Mouse (Mus musculus) kidney, adult 2 months (tissue): ENCODE data around the gene Odf3l2. TPM values are rescaled to one million over a fixed set of nuclear protein-coding genes. Genes with fewer than 3 reads are reported as not detected.

Experiments
- DNase-seq: peaks from one replicate; pipeline ENCODE4 v3.0.0; 2021
- H3K27ac ChIP-seq: fragments of 200-500 bp; 2 replicates; pipeline ENCODE4 v1.5.1; 2012; ENCODE audit warnings: low read depth, low read length, control low read depth, inconsistent platforms; ENCODE audit not compliant: insufficient read depth
- H3K27me3 ChIP-seq: fragments of 200-500 bp; replicated peaks from 2 replicates; pipeline ENCODE4 v1.6.1; 2012; ENCODE audit warnings: mild to moderate bottlenecking, moderate library complexity, low read length, inconsistent platforms; ENCODE audit not compliant: control insufficient read depth, insufficient read depth
- H3K36me3 ChIP-seq: fragments of 200-500 bp; 2 replicates; pipeline ENCODE4 v1.6.1; 2012; ENCODE audit warnings: mild to moderate bottlenecking, moderate library complexity, low read length, inconsistent platforms; ENCODE audit not compliant: control insufficient read depth, insufficient read depth
- H3K4me1 ChIP-seq: fragments of 200-500 bp; 2 replicates; pipeline ENCODE4 v1.6.1; 2011; ENCODE audit warnings: low read length; ENCODE audit not compliant: control insufficient read depth, insufficient read depth
- H3K4me3 ChIP-seq: fragments of 200-500 bp; 2 replicates; pipeline ENCODE4 v1.5.1; 2011; ENCODE audit warnings: mild to moderate bottlenecking, low read depth, low read length, control low read depth; ENCODE audit not compliant: insufficient read depth
- CTCF ChIP-seq: fragments of 200-500 bp; conservative IDR thresholded peaks from 2 replicates; pipeline ENCODE4 v1.5.1; 2011; ENCODE audit warnings: low read depth, mild to moderate bottlenecking, control low read depth, low read length, moderate library complexity, mixed read lengths; ENCODE audit not compliant: insufficient read depth, insufficient read length
- POLR2A ChIP-seq: fragments of 200-500 bp; IDR thresholded peaks from one replicate; pipeline ENCODE4 v1.6.1; 2011; ENCODE audit warnings: low read depth, low read length, control low read depth
- WGBS: fragments of 180-500 bp; shearing (Covaris S2); methylation state at CpG from one replicate; pipeline ENCODE4 v1.1.7; 2018; 5-methylcytosine and 5-hydroxymethylcytosine counted together
- polyA plus RNA-seq: library from polyadenylated mRNA; depleted of rRNA; stranded (reverse); fragments of >200 nt; gene quantifications from 2 replicates; pipeline ENCODE4 v1.2.3, GENCODE M21; 2012

Gene Odf3l2
- polyA plus RNA-seq, 1 experiment, result 0.17 TPM

DNA sequence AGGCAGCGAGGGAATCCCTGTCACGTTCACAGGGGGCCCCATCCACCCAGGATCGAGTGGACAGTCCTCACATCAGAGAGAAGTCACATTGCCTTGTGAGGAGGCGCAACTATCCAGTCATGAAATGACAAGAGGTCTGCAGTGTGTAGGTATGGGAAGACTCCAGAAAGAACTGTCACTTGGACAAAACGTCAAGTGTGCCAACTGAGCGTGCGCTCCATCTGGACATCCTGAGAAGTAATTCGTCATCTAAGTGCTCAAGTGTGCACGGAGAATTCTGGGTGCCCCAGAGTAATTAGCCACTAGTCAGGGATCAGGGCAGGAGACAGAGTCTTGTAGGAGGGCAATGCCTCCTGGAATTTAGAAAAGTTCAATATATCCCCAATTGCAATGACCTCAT lies 20.1 kb downstream of the Odf3l2 start:
- WGBS, result 70% methylated on average over 9 of the region's 9 CpGs
- no peak overlapping the region for H3K4me3 ChIP-seq
- H3K4me1 ChIP-seq, result no peaks in the 10 kb centered on the region
- no peaks in the 10 kb centered on the region for H3K27me3 ChIP-seq
- no peak for TF ChIP-seq POLR2A
- TF ChIP-seq CTCF, result no peak
- no peak for DNase-seq
- H3K36me3 ChIP-seq, result no peaks in the 10 kb centered on the region
- no peak overlapping the region for H3K27ac ChIP-seq

DNA sequence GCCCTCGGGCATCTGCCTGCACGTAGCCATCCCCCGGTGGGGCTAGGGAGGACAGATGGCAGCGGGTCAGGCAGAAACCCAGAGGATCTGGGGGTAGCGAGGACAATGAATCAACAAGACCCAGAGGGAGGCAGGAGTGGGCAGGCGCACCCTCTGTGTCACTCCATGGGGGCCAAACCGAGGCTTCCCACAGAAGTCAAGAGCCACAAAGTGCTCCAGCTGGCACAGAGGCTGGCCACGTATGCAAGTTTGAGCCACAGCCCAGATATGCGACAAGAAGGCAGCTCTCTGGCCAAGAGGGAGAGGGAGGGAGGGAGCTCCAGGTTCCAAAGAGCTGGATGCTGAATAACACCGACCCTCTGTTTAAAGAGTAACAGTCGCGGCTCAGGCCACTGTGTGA lies 21.6 kb downstream of the Odf3l2 start:
- H3K27ac ChIP-seq, result no peak overlapping the region
- DNase-seq, result no peak
- no peak overlapping the region for H3K4me3 ChIP-seq
- no peaks in the 10 kb centered on the region for H3K4me1 ChIP-seq
- H3K27me3 ChIP-seq, result no peaks in the 10 kb centered on the region
- no peaks in the 10 kb centered on the region for H3K36me3 ChIP-seq
- no peak for TF ChIP-seq POLR2A
- no peak for TF ChIP-seq CTCF
- 69% methylated on average over 12 of the region's 12 CpGs for WGBS

DNA sequence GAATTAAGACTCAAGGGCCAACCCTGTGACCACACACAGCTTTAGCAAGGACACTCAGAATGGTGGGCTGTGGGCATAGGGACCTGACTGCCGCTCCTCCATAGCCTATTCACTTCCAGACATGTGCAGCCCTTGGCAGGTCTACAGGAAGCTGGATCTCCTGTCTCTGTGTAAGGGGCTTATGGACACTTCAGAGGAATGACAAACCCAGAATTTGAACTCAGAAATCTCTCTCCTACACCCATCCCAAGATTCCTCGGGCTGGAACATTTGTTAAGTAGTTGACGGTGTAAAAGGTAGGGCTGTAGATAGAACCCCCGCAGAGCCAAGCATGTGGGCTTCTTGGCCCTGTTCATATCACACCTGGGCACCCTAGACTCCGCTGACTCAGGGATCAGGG lies 29.2 kb downstream of the Odf3l2 start:
- H3K36me3 ChIP-seq, result no peaks in the 10 kb centered on the region
- WGBS, result 90% methylated on average over 5 of the region's 5 CpGs
- no peak for TF ChIP-seq CTCF
- TF ChIP-seq POLR2A, result no peak
- H3K27ac ChIP-seq, result no peak overlapping the region
- peaks cover 2% of the 10 kb centered on the region; the same call in 1 of the 2 replicates for H3K27me3 ChIP-seq
- no peaks in the 10 kb centered on the region for H3K4me1 ChIP-seq
- no peak for DNase-seq
- H3K4me3 ChIP-seq, result no peak overlapping the region

DNA sequence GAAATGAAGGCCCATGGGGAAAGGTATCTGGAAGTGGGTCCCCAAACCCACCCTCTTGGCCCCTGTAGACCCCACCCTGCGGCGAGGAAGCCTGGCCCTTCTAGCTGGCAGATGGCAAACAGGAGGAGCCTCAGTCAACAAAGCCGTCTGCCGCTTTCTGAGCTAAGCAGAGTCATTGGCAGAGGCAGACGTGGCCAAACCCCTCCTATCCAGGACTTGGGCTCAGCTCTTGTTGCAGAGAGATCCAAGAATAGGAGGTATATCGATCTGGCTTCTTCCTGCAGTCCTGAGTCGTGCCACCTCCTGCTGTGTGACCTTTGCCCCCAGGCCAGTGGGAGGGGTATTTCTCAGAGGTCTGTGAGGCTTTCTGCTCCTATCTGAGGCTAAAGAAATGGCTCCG lies 29.7 kb downstream of the Odf3l2 start:
- DNase-seq, result no peak
- Histone ChIP-seq H3K4me3 (no peak overlapping the region), H3K4me1 (no peaks in the 10 kb centered on the region), H3K27me3 (peaks cover 2% of the 10 kb centered on the region; the same call in 1 of the 2 replicates), H3K36me3 (no peaks in the 10 kb centered on the region), H3K27ac (no peak overlapping the region)
- TF ChIP-seq CTCF (no peak), POLR2A (no peak)
- 26% methylated on average over 8 of the region's 8 CpGs for WGBS

DNA sequence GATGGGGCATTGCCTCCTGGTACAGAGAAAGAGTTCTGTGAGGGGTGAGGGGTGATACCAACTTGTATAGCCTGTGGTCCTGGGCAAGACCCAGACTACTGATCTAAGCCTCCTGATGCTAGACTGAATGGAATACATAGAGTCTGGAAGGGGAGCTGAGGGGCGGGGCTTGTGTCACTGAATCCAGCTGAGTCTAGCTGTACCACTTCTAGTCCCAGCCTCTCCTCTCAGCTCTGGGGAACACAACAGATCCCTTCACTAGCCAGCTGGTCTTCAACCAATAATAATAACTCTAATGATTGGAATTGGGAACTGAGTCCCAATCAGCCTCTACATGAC lies 31.3 kb downstream of the Odf3l2 start:
- Histone ChIP-seq H3K27ac (no peak overlapping the region), H3K4me3 (no peak overlapping the region), H3K36me3 (no peaks in the 10 kb centered on the region), H3K4me1 (no peaks in the 10 kb centered on the region), H3K27me3 (peaks cover 2% of the 10 kb centered on the region; the same call in 1 of the 2 replicates)
- WGBS, result 100% methylated on average over 1 of the region's 1 CpGs
- DNase-seq, result no peak
- no peak for TF ChIP-seq CTCF
- no peak for TF ChIP-seq POLR2A

DNA sequence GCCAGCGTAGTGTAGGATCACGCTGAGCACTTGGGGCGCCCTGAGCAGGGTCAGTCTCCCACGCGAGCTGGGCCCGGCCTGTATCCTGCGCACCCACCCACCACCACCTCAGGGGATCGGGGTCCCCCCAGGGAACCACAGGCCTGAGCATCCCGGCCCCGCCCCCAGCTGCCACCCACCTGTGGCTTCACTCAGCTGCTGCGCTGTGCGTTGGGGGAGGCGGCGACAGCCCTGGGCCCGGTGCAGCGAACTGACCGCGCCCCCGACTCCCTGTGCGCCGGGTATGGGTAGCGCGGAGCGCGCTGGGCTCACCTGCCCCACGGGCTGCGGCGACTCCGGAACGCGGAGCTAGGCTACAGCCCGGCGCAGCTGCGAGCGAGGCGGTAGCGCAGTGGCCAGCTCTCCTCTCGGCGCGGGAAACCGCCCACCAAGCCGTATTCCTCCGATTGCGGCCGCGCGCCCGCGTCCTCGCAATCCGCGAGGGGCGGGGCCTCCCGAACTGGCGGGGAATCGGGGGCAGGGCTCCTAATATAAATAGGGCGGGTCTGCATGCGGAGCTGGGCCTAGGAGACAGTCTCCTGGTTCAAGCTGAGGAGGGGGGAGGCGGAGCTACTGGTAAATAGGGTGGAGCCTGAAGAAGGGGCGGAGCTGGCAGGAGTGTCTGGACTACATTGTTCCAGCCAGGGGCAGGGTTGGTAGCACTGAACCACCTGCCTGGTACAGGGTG lies 31.8 kb downstream of the Odf3l2 start, which contains the start of gene C2cd4c:
C2cd4c (minus strand) TSS at position 448 of the 727 bp plus-strand sequence.
- peak within 1 kb of the TSS; percentile 46; the same call in 1 of the 2 replicates for H3K4me3 ChIP-seq
- 2% methylated on average over 60 of the region's 60 CpGs for WGBS
- peak; percentile 61 for DNase-seq
- no peak for TF ChIP-seq POLR2A
- no peak for TF ChIP-seq CTCF
- no peaks in the 10 kb centered on the region for H3K36me3 ChIP-seq
- H3K27ac ChIP-seq, result no peak within 1 kb of the TSS
- H3K4me1 ChIP-seq, result no peaks in the 10 kb centered on the region
- peaks cover 2% of the 10 kb centered on the region; the same call in 1 of the 2 replicates for H3K27me3 ChIP-seq

DNA sequence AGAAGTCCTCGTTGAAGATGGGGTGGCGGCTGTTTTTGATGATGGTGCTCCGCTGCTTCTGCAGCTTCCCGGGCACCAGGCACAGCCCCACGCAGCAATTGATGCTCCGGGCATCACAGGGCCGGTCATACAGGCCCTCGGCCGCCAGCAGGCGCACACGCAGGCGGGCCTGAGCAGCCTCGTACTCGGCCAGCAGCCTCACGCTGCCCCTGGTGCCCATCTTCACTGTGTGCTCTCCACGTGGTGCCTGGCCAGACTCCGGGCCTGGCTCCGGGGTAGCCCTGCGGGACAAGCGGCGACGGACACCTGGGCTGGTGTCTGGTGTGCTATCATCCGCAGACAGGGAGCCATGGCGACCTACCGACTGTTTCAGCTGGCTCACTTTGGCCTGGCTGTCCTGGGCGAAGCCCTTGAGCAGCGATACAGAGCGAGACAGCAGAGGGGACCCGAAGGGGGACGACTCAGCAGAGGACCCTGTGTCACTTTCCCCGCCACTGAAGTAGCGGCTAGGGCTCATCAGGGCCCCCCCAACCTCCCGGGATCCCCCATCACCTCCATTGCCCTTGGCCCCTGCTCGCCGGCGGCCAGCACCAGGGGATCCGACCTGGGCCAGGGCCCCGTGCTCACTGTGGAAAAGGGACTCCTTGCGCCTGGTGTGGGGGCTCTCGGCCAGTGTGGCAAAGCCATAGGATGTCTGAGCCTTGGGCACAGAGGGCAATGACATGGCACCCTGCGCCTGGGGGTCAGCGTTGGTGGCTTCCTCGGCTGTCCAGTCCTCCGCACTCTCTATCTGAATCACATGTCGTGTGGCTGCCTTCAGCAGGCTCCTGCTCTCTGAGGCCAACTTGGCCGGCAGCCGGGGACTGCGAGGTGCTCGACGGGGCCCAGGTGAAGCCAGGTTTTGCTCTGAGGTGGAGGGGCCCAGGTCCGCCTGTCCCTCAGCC lies 33.1 kb downstream of the Odf3l2 start:
- WGBS, result 17% methylated on average over 51 of the region's 51 CpGs
- no peaks in the 10 kb centered on the region for H3K4me1 ChIP-seq
- no peak overlapping the region for H3K4me3 ChIP-seq
- no peak for DNase-seq
- H3K27ac ChIP-seq, result no peak overlapping the region
- no peak for TF ChIP-seq POLR2A
- peak; percentile 29; the same call in 1 of the 2 replicates for TF ChIP-seq CTCF
- no peaks in the 10 kb centered on the region for H3K36me3 ChIP-seq
- peaks cover 2% of the 10 kb centered on the region; the same call in 1 of the 2 replicates for H3K27me3 ChIP-seq
